Mouse (Mus musculus): ENCODE measurements around the gene Pram1. TPM values are rescaled to one million over a fixed set of nuclear protein-coding genes. Genes with fewer than 3 reads are reported as not detected.

The Pram1 gene
- polyA plus RNA-seq (2017; shearing (Covaris generic)) = not detected

GRCm38 (mm10) chr17:33637516-33638276 lies at the start of gene Pram1:
TSS of gene Pram1 (plus strand) at chr17:33638056.

GRCm38 (mm10) chr17:33628621-33629486 lies 9.0 kb upstream of the Pram1 start, which contains the start of gene Zfp414:
TSS of gene Zfp414 (plus strand) at chr17:33629090.

GRCm38 (mm10) chr17:33686760-33687159 lies 48.9 kb downstream of the Pram1 start, which contains the start of gene Hnrnpm:
TSS of gene Hnrnpm (minus strand) at chr17:33686860.

Other genes with a start within 250 kb of the Pram1 start
- gene Zfp101, start 243.4 kb upstream of the Pram1 start, polyA plus RNA-seq (2017; shearing (Covaris generic)) = 7.4 TPM
- not detected for gene Actl9, start 205.2 kb upstream of the Pram1 start, polyA plus RNA-seq (2017; shearing (Covaris generic))
- 100 TPM for gene Adamts10, start 113.9 kb upstream of the Pram1 start, polyA plus RNA-seq (2017; shearing (Covaris generic))
- 146 TPM for gene Myo1f, start 82.3 kb upstream of the Pram1 start, polyA plus RNA-seq (2017; shearing (Covaris generic))
- 33.1 TPM for gene Zfp414, start 9.0 kb upstream of the Pram1 start, polyA plus RNA-seq (2017; shearing (Covaris generic))
- gene Hnrnpm, start 48.8 kb downstream of the Pram1 start, polyA plus RNA-seq (2017; shearing (Covaris generic)) = 318 TPM
- gene March2, start 80.6 kb downstream of the Pram1 start, polyA plus RNA-seq (2017; shearing (Covaris generic)) = 85.9 TPM
- 315 TPM for gene Rab11b, start 122.5 kb downstream of the Pram1 start, polyA plus RNA-seq (2017; shearing (Covaris generic))
- 0.39 TPM for gene Angptl4, start 143.8 kb downstream of the Pram1 start, polyA plus RNA-seq (2017; shearing (Covaris generic))
- 2.5 TPM for gene Kank3, start 172.5 kb downstream of the Pram1 start, polyA plus RNA-seq (2017; shearing (Covaris generic))
- gene Rps28, start 186.5 kb downstream of the Pram1 start, polyA plus RNA-seq (2017; shearing (Covaris generic)) = 1,034 TPM
- 205 TPM for gene Ndufa7, start 186.5 kb downstream of the Pram1 start, polyA plus RNA-seq (2017; shearing (Covaris generic))
- gene Cd320, start 205.0 kb downstream of the Pram1 start, polyA plus RNA-seq (2017; shearing (Covaris generic)) = 16.6 TPM
- gene Gm7029, start 235.8 kb downstream of the Pram1 start, polyA plus RNA-seq (2017; shearing (Covaris generic)) = not detected